Mouse (Mus musculus): ENCODE measurements around the gene Tmem247. TPM values are rescaled to one million over a fixed set of nuclear protein-coding genes. Genes with fewer than 3 reads are reported as not detected.

Tmem247 gene
- polyA plus RNA-seq, 1 experiment: not detected

GRCm38 (mm10) chr17:86902399-86903067, 14.6 kb upstream of the Tmem247 start:
- no peak for DNase-seq (ENCODE audit: low read depth)
- no peak for TF ChIP-seq CTCF (IDR thresholded peaks at IDR 0.05; ENCODE audit: borderline replicate concordance, extremely low read depth, insufficient read depth, insufficient read length)
- TF ChIP-seq POLR2A (IDR thresholded peaks at IDR 0.05; ENCODE audit: borderline replicate concordance, extremely low read depth, insufficient read depth, insufficient read length, poor library complexity, severe bottlenecking): no peak

- no peak for TF ChIP-seq POLR2A (IDR thresholded peaks at IDR 0.05; ENCODE audit: borderline replicate concordance, extremely low read depth, insufficient read depth, insufficient read length, poor library complexity, severe bottlenecking)
- TF ChIP-seq CTCF (IDR thresholded peaks at IDR 0.05; ENCODE audit: borderline replicate concordance, extremely low read depth, insufficient read depth, insufficient read length): no peak
- DNase-seq (ENCODE audit: low read depth): peak; percentile 43
Measured at GRCm38 (mm10) chr17:86903596-86903995, 13.6 kb upstream of the Tmem247 start.

- TF ChIP-seq POLR2A (IDR thresholded peaks at IDR 0.05; ENCODE audit: borderline replicate concordance, extremely low read depth, insufficient read depth, insufficient read length, poor library complexity, severe bottlenecking): no peak
- TF ChIP-seq CTCF (IDR thresholded peaks at IDR 0.05; ENCODE audit: borderline replicate concordance, extremely low read depth, insufficient read depth, insufficient read length): no peak
Measured at GRCm38 (mm10) chr17:86904206-86904605, 12.9 kb upstream of the Tmem247 start.

GRCm38 (mm10) chr17:86905297-86906135, 11.6 kb upstream of the Tmem247 start:
- peak; percentile 65 for TF ChIP-seq CTCF (IDR thresholded peaks at IDR 0.05; ENCODE audit: borderline replicate concordance, extremely low read depth, insufficient read depth, insufficient read length)
- no peak for TF ChIP-seq POLR2A (IDR thresholded peaks at IDR 0.05; ENCODE audit: borderline replicate concordance, extremely low read depth, insufficient read depth, insufficient read length, poor library complexity, severe bottlenecking)
- peak; percentile 93 for DNase-seq (ENCODE audit: low read depth)

More at GRCm38 (mm10) chr17:86904206-86904605, 12.9 kb upstream of the Tmem247 start:
- DNase-seq (ENCODE audit: low read depth): peak; percentile 41

GRCm38 (mm10) chr17:86906136-86906461, 11.0 kb upstream of the Tmem247 start:
- no peak for TF ChIP-seq POLR2A (IDR thresholded peaks at IDR 0.05; ENCODE audit: borderline replicate concordance, extremely low read depth, insufficient read depth, insufficient read length, poor library complexity, severe bottlenecking)
- TF ChIP-seq CTCF (IDR thresholded peaks at IDR 0.05; ENCODE audit: borderline replicate concordance, extremely low read depth, insufficient read depth, insufficient read length): peak; percentile 92
- DNase-seq (ENCODE audit: low read depth): peak; percentile 92

GRCm38 (mm10) chr17:86906601-86907000, 10.5 kb upstream of the Tmem247 start:
- TF ChIP-seq CTCF (IDR thresholded peaks at IDR 0.05; ENCODE audit: borderline replicate concordance, extremely low read depth, insufficient read depth, insufficient read length) (peak; percentile 35; the same call in 1 of the 2 replicates), POLR2A (IDR thresholded peaks at IDR 0.05; ENCODE audit: borderline replicate concordance, extremely low read depth, insufficient read depth, insufficient read length, poor library complexity, severe bottlenecking) (no peak)
- no peak for DNase-seq (ENCODE audit: low read depth)

- DNase-seq (ENCODE audit: low read depth): no peak
- no peak for TF ChIP-seq CTCF (IDR thresholded peaks at IDR 0.05; ENCODE audit: borderline replicate concordance, extremely low read depth, insufficient read depth, insufficient read length)
Measured at GRCm38 (mm10) chr17:86907092-86907491, 10.1 kb upstream of the Tmem247 start.

GRCm38 (mm10) chr17:86908316-86908715, 8.8 kb upstream of the Tmem247 start:
- TF ChIP-seq CTCF (IDR thresholded peaks at IDR 0.05; ENCODE audit: borderline replicate concordance, extremely low read depth, insufficient read depth, insufficient read length) (no peak), POLR2A (IDR thresholded peaks at IDR 0.05; ENCODE audit: borderline replicate concordance, extremely low read depth, insufficient read depth, insufficient read length, poor library complexity, severe bottlenecking) (no peak)
- no peak for DNase-seq (ENCODE audit: low read depth)

- no peak for TF ChIP-seq POLR2A (IDR thresholded peaks at IDR 0.05; ENCODE audit: borderline replicate concordance, extremely low read depth, insufficient read depth, insufficient read length, poor library complexity, severe bottlenecking)
- TF ChIP-seq CTCF (IDR thresholded peaks at IDR 0.05; ENCODE audit: borderline replicate concordance, extremely low read depth, insufficient read depth, insufficient read length): peak; percentile 75
- DNase-seq (ENCODE audit: low read depth): peak; percentile 65
Measured at GRCm38 (mm10) chr17:86909733-86910495, 7.2 kb upstream of the Tmem247 start.

GRCm38 (mm10) chr17:86911261-86911660, 5.9 kb upstream of the Tmem247 start:
- DNase-seq (ENCODE audit: low read depth): no peak
- no peak for TF ChIP-seq CTCF (IDR thresholded peaks at IDR 0.05; ENCODE audit: borderline replicate concordance, extremely low read depth, insufficient read depth, insufficient read length)
- no peak for TF ChIP-seq POLR2A (IDR thresholded peaks at IDR 0.05; ENCODE audit: borderline replicate concordance, extremely low read depth, insufficient read depth, insufficient read length, poor library complexity, severe bottlenecking)

GRCm38 (mm10) chr17:86913003-86913607, 4.0 kb upstream of the Tmem247 start:
- no peak for DNase-seq (ENCODE audit: low read depth)
- TF ChIP-seq POLR2A (IDR thresholded peaks at IDR 0.05; ENCODE audit: borderline replicate concordance, extremely low read depth, insufficient read depth, insufficient read length, poor library complexity, severe bottlenecking): no peak
- TF ChIP-seq CTCF (IDR thresholded peaks at IDR 0.05; ENCODE audit: borderline replicate concordance, extremely low read depth, insufficient read depth, insufficient read length): no peak

All from brain, embryonic 14.5 days (tissue).